Mouse (Mus musculus) spleen, adult 2 months (tissue): ENCODE measurements around the gene Rgs11.

Experiments used
- CTCF ChIP-seq: fragments of 200-500 bp; IDR thresholded peaks from 2 replicates; pipeline ENCODE4 v1.5.1; 2011; ENCODE audit warnings: mild to moderate bottlenecking, inconsistent platforms; ENCODE audit not compliant: insufficient read depth, insufficient read length, insufficient replicate concordance; ENCODE audit errors: extremely low read depth
- POLR2A ChIP-seq: fragments of 200-500 bp; IDR thresholded peaks from 2 replicates; pipeline ENCODE4 v1.6.1; 2011; ENCODE audit warnings: low read depth, low read length, inconsistent platforms

DNA sequence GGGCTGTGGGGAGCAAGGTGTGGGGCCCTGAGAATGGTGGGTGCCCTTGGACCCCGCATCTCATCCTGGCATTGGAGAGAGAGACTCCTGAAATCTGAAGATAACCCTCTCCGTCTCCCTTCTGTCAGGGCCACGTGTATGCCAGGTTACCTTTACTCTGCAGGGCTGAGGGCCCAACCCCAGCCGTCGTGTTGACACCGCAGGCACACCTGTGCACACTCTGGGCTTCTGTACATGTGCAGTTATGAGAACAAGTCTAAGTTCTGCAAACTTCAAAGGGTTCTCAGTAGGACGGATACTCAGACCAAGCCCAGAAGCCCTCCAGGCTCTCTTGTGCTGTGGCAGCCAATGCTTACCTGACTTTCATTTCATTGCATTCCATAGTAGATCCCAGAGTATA lies 9.5 kb downstream of the Rgs11 start:
- TF ChIP-seq CTCF, result no peak
- no peak for TF ChIP-seq POLR2A
